Mouse (Mus musculus) stomach, postnatal 0 days (tissue): ENCODE data around the gene Rnf114. TPM values are rescaled to one million over a fixed set of nuclear protein-coding genes. Genes with fewer than 3 reads are reported as not detected.
A peak's percentile ranks its signal among the peaks of the same experiment; 100 is the strongest.

Experiments
- ATAC-seq: fragments of 200-750 bp; cut with Nextera tagmentation; 2 replicates; pipeline ENCODE4 v1.8.0; 2017; ENCODE audit not compliant: low FRiP score, low TSS enrichment
- DNase-seq: peaks from one replicate; pipeline ENCODE4 v3.0.0-alpha.2; 2016; ENCODE audit warnings: low spot score
- H3K27ac ChIP-seq: fragments of 300-500 bp; sonication (generic); replicated peaks from 2 replicates; pipeline ENCODE4 v1.5.1; 2014; ENCODE audit warnings: mild to moderate bottlenecking, control low read depth
- H3K27me3 ChIP-seq: fragments of 300-500 bp; sonication (generic); 2 replicates; pipeline ENCODE4 v1.6.1; 2014; ENCODE audit warnings: low read length; ENCODE audit not compliant: control insufficient read depth, insufficient read depth
- H3K36me3 ChIP-seq: fragments of 300-500 bp; sonication (generic); 2 replicates; pipeline ENCODE4 v1.6.1; 2014; ENCODE audit warnings: low read length, mixed read lengths; ENCODE audit not compliant: control insufficient read depth, insufficient read depth
- H3K4me1 ChIP-seq: fragments of 300-500 bp; sonication (generic); replicated peaks from 2 replicates; pipeline ENCODE4 v1.6.1; 2014; ENCODE audit warnings: antibody characterized with exemption; ENCODE audit not compliant: control insufficient read depth, insufficient read depth
- H3K4me2 ChIP-seq: fragments of 300-500 bp; sonication (generic); replicated peaks from 2 replicates; pipeline ENCODE4 v1.6.1; 2014; ENCODE audit warnings: low read depth, mild to moderate bottlenecking, control low read depth, moderate library complexity
- H3K4me3 ChIP-seq: fragments of 300-500 bp; sonication (generic); 2 replicates; pipeline ENCODE4 v1.5.1; 2014; ENCODE audit warnings: low read depth, low read length, control low read depth
- H3K9ac ChIP-seq: fragments of 300-500 bp; sonication (generic); 2 replicates; pipeline ENCODE4 v1.6.1; 2014; ENCODE audit warnings: mild to moderate bottlenecking, low read length, control low read depth, mixed read lengths
- H3K9me3 ChIP-seq: fragments of 300-500 bp; sonication (generic); 2 replicates; pipeline ENCODE4 v1.6.1; 2016; ENCODE audit warnings: low read length; ENCODE audit not compliant: control insufficient read depth
- CTCF ChIP-seq: IDR thresholded peaks from 2 replicates; pipeline ENCODE4 v1.5.1; 2016; ENCODE audit warnings: antibody characterized with exemption, low read depth, mild to moderate bottlenecking, moderate library complexity
- EP300 ChIP-seq: optimal IDR thresholded peaks from 2 replicates; pipeline ENCODE3; 2016; ENCODE audit warnings: antibody characterized with exemption
- WGBS: fragments of 180-500 bp; shearing (Covaris S2); extraction: QIAGEN DNeasy Blood & Tissue Kit; methylation state at CpG from one replicate; pipeline ENCODE4 v1.1.7; 2014; 5-methylcytosine and 5-hydroxymethylcytosine counted together
- polyA plus RNA-seq: library from polyadenylated mRNA; unstranded; fragments of >200 nt; fragmentation: Nextera tagmentation; extraction: Ambion mirVana; gene quantifications from 2 replicates; pipeline ENCODE4 v1.2.1, GENCODE M21; 2015

Rnf114 gene
- polyA plus RNA-seq, 1 experiment from 2014 or later: 44.6 TPM

DNA sequence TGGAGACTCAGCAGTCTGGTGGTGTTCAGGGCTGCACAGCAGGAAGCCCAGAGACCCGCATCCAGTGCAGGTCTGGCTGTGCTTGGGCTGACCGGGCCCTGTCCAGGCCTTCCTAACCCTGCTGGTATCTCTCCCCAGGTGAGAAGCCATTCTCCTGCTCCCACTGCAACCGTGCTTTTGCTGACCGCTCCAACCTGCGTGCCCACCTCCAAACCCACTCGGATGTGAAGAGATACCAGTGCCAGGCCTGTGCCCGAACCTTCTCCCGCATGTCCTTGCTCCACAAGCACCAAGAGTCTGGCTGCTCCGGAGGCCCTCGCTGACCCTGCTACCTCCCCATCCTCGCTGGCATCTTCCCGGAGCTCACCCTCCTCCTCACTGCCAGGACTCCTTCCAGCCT lies 49.3 kb downstream of the Rnf114 start:
- H3K9ac ChIP-seq: no peak overlapping the region
- no peaks in the 10 kb centered on the region for H3K36me3 ChIP-seq
- peaks cover 5% of the 10 kb centered on the region for H3K4me1 ChIP-seq
- peak overlapping the region; percentile 73 for H3K4me2 ChIP-seq
- H3K27me3 ChIP-seq: no peaks in the 10 kb centered on the region
- H3K4me3 ChIP-seq: no peak overlapping the region
- ATAC-seq (no peak), DNase-seq (no peak)
- H3K27ac ChIP-seq: no peak overlapping the region
- TF ChIP-seq EP300 (no peak), CTCF (no peak)
- 86% methylated on average over 12 of the region's 12 CpGs for WGBS
- H3K9me3 ChIP-seq: no peaks in the 10 kb centered on the region

DNA sequence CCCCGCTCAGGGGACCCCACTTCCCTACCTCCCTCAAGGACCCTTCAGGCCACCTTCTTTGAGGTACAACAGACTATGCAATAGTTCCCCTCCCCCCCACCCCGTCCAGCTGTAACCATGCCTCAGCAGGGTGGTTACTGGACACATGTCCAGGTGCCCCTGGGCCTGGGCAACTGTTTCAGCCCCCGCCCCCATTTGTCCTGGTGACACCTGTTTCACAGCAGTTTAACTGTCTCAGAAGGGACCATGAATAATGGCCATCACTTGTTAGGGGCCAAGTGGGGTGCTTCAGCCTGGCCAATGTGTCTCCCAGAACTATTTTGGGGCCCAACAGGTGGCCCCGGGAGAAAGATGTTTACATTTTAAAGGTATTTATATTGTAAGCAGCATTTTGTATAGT lies 49.9 kb downstream of the Rnf114 start:
- DNase-seq (no peak), ATAC-seq (no peak)
- H3K4me3 ChIP-seq: no peak overlapping the region
- H3K4me2 ChIP-seq: no peak overlapping the region
- no peak overlapping the region; the same call in 1 of the 2 replicates for H3K27ac ChIP-seq
- H3K27me3 ChIP-seq: no peaks in the 10 kb centered on the region
- no peaks in the 10 kb centered on the region for H3K9me3 ChIP-seq
- H3K36me3 ChIP-seq: no peaks in the 10 kb centered on the region
- no peak overlapping the region for H3K9ac ChIP-seq
- WGBS: 67% methylated on average over 4 of the region's 4 CpGs
- TF ChIP-seq EP300: no peak
- TF ChIP-seq CTCF: no peak
- peaks cover 5% of the 10 kb centered on the region for H3K4me1 ChIP-seq

DNA sequence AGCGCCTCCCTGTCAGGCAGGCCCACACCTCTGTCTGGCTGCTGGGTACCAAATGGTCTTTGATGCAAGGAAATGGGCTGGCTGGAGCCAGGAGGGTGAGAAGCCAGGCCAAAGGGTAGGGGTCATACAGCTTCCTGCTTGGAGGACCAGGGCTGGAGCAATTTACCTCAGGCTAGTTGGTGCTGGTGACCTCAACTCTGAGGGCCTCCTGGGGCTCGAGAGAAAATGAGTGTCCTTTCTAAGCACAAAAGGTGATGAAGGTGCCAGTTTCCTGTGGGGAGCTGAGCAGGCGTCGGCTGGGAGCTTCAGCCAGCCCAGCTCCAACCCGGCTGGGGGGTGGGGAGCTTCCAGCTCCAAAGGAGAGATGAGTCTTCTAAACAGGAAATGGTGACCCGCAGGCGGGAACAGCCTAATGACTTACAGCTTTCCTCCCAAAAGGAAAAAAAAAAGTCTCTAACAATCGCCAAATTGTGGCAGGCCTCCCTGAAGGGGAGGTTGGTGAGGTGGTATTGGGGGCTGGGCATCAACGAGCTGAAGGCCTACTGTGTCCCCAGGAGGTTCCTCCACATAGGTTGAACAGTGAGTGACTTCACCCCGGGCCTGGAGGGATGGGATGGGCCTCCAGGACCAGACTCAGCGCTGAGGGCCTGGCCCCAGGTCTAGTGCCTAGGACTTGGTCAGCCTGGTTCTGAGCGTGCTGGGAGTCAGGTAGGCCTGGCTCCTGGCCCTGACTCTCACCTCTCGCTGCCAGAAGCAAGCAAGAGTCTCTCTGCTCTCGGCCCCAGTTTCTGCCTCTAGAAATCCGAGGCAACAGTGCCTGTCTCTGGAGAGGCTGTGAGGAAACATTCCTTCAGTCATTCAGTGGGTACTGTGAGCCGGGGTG lies 50.9 kb downstream of the Rnf114 start:
- H3K4me2 ChIP-seq: 0 out of 2 replicates have a peak overlapping the region, but pooled peaks have one; percentile 14
- peak overlapping the region; percentile 31; the same call in 1 of the 2 replicates for H3K9ac ChIP-seq
- ATAC-seq: peak; percentile 9; the same call in 1 of the 2 replicates
- 27% methylated on average over 16 of the region's 16 CpGs for WGBS
- no peaks in the 10 kb centered on the region for H3K27me3 ChIP-seq
- peaks cover 5% of the 10 kb centered on the region for H3K4me1 ChIP-seq
- H3K36me3 ChIP-seq: no peaks in the 10 kb centered on the region
- no peak for DNase-seq
- no peaks in the 10 kb centered on the region for H3K9me3 ChIP-seq
- TF ChIP-seq CTCF: no peak
- TF ChIP-seq EP300: no peak
- H3K4me3 ChIP-seq: no peak overlapping the region
- H3K27ac ChIP-seq: peak overlapping the region; percentile 91

DNA sequence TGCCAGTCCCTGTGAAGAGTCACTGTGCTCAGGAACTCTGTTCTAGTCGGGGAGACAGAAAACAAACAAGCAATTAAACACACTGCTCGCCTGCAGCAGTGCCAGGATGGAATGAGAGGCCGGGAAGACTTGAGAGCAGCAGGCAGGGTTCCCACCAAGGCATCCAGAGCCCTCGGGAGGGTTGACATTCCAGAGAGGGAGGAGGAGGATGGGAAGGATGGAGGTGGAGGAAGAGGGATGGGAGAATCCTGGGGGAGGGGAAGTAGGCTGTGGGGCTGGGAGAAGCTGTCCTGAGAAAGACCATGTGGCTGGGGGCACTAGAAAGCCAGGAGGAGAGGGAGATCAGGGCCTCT lies 51.5 kb downstream of the Rnf114 start:
- peaks cover 5% of the 10 kb centered on the region for H3K4me1 ChIP-seq
- no peak overlapping the region for H3K4me2 ChIP-seq
- ATAC-seq: peak; percentile 19; the same call in 1 of the 2 replicates

DNA sequence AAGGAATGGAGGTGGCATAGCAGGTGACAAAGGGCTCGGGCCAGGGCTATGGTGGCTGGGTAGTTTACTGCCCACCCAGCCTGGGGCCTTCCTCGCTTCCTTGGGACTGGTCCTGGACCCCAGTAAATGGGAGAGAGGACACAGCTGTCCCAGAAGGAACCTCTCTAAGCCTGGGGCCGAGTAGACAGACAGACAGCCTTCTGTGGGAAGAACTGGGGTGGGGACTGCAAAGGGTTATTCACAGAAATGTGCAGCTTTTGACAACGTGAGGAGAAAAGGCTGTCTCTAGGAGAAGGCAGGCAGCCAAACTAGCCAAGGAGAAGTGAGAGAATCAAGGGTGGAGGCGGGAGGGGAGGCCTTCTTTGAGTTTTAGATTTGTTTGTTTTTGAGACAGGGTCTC lies 52.0 kb downstream of the Rnf114 start:
- H3K36me3 ChIP-seq: no peaks in the 10 kb centered on the region
- no peak for DNase-seq
- H3K4me3 ChIP-seq: no peak overlapping the region
- no peaks in the 10 kb centered on the region for H3K27me3 ChIP-seq
- no peak for TF ChIP-seq EP300
- TF ChIP-seq CTCF: no peak
- peak; percentile 4; the same call in 1 of the 2 replicates for ATAC-seq
- peak overlapping the region; percentile 91 for H3K27ac ChIP-seq
- H3K4me1 ChIP-seq: peaks cover 5% of the 10 kb centered on the region
- no peak overlapping the region for H3K4me2 ChIP-seq
- no peaks in the 10 kb centered on the region for H3K9me3 ChIP-seq
- 43% methylated on average over 5 of the region's 5 CpGs for WGBS
- H3K9ac ChIP-seq: peak overlapping the region; percentile 23; the same call in 1 of the 2 replicates

More for the DNA sequence above, 51.5 kb downstream of the Rnf114 start:
- Histone ChIP-seq H3K9ac (peak overlapping the region; percentile 31), H3K4me3 (no peak overlapping the region), H3K36me3 (no peaks in the 10 kb centered on the region), H3K27ac (peak overlapping the region; percentile 91), H3K9me3 (no peaks in the 10 kb centered on the region), H3K27me3 (no peaks in the 10 kb centered on the region)
- no peak for DNase-seq
- WGBS: 12% methylated on average over 4 of the region's 4 CpGs
- TF ChIP-seq CTCF (no peak), EP300 (no peak)
